Mouse (Mus musculus): ENCODE results near the gene 1700017N19Rik.

Gene 1700017N19Rik

DNA sequence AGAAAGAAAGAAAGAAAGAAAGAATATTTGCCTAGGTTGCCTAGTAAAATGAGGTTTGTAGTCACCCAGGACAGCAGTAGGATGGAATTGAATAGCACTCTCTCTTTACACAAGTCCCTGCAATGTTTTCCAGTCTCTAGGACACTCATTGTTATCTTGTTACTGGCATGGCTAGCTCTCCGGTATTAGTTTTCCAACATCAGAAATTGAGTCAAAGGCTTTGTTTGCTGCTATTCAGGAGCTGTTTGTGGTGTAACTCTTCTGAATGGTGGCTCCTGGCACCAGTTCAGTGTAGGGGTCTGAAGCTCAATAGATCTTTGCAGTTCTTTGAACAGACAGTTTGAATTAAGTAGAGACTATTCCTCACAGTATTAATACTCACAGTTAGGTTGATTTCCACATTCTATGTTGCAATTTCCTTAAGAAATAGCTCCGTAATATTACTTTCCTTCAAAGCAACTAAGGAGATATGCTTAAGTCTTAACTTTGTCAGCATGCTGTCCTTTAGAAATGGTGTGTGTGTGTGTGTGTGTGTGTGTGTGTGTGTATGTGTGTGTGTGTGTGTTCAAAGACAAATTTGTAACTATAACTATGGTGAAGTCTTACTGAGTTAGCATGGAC is 71.8 kb downstream of the 1700017N19Rik start:
- in situ Hi-C loops (cut with MboI), result no loop called here
